ENCODE assay signal across 8 mouse cellular contexts in the genomic region with DNA sequence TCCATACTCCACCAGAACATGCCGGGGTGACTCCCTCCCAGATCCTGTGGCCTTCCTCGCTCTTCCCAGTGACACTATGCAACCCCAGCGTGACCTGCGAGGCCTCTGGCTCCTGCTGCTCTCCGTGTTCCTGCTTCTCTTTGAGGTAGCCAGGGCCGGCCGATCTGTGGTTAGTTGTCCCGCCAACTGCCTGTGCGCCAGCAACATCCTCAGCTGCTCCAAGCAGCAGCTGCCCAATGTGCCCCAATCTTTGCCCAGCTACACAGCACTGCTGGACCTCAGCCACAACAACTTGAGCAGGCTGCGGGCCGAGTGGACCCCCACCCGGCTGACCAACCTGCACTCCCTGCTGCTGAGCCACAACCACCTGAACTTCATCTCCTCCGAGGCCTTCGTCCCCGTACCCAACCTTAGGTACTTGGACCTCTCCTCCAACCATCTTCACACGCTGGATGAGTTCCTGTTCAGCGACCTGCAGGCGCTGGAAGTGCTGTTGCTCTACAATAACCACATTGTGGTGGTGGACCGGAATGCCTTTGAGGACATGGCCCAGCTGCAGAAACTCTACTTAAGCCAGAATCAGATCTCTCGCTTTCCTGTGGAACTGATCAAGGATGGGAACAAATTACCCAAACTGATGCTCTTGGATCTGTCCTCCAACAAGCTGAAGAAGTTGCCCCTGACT. TPM values are rescaled to one million over a fixed set of nuclear protein-coding genes. Genes with fewer than 3 reads are reported as not detected.
A peak's percentile ranks its signal among the peaks of the same experiment; 100 is the strongest.
DNase-seq lines count a peak whose midpoint lies in the region; ATAC-seq lines count a peak whose summit lies in the region.

No protein-coding gene starts in this region.

- H3K9ac ChIP-seq in forebrain, embryonic 13.5 days = peak overlapping the region; percentile 78
- H3K9ac ChIP-seq in limb, embryonic 15.5 days = peak overlapping the region; percentile 63; the same call in 1 of the 2 replicates

- peak overlapping the region; percentile 79 for H3K4me3 ChIP-seq in forebrain, embryonic 13.5 days
- peak overlapping the region; percentile 71 for H3K4me3 ChIP-seq in limb, embryonic 15.5 days

- H3K36me3 ChIP-seq in forebrain, embryonic 13.5 days (ENCODE audit: poor library complexity, severe bottlenecking) = peaks cover 23% of the 10 kb centered on the region
- no peaks in the 10 kb centered on the region for H3K36me3 ChIP-seq in limb, embryonic 15.5 days

- H3K9me3 ChIP-seq in forebrain, embryonic 13.5 days (replicated peaks) = no peaks in the 10 kb centered on the region
- H3K9me3 ChIP-seq in limb, embryonic 15.5 days = no peaks in the 10 kb centered on the region

- H3K4me1 ChIP-seq in forebrain, embryonic 13.5 days = peaks cover 44% of the 10 kb centered on the region
- H3K4me1 ChIP-seq in limb, embryonic 15.5 days = peaks cover 23% of the 10 kb centered on the region

- peak overlapping the region; percentile 81 for H3K4me2 ChIP-seq in forebrain, embryonic 13.5 days
- peak overlapping the region; percentile 94 for H3K4me2 ChIP-seq in limb, embryonic 15.5 days

- DNase-seq in cerebellum, postnatal 14 days = peak; percentile 32 to 42
- DNase-seq in cerebellum, adult 11 months = no peak
- peak; percentile 26 for DNase-seq in 416B (ENCODE audit: low read depth)
- no peak for DNase-seq in thymus, postnatal 25 days
- no peak for DNase-seq in urinary bladder, postnatal 4 days (ENCODE audit: low spot score in 2 of 2)
- no peak for DNase-seq in embryo, embryonic 10 days (ENCODE audit: low spot score)

- H3K27ac ChIP-seq in forebrain, embryonic 13.5 days = no peak overlapping the region
- no peak overlapping the region; the same call in 1 of the 2 replicates for H3K27ac ChIP-seq in limb, embryonic 15.5 days

- H3K27me3 ChIP-seq in forebrain, embryonic 13.5 days = peaks cover 11% of the 10 kb centered on the region
- peaks cover 5% of the 10 kb centered on the region; the same call in 1 of the 2 replicates for H3K27me3 ChIP-seq in limb, embryonic 15.5 days

- peak; percentile 11; the same call in 1 of the 2 replicates for ATAC-seq in forebrain, embryonic 13.5 days
- ATAC-seq in limb, embryonic 15.5 days (ENCODE audit: insufficient number of reproducible peaks, low FRiP score, low TSS enrichment, low read depth) = 0 out of 2 replicates have a peak, but pooled peaks have one; percentile 31

- WGBS in forebrain, embryonic 13.5 days = 63% methylated on average over 20 of the region's 20 CpGs
- WGBS in limb, embryonic 15.5 days = 64% methylated on average over 20 of the region's 20 CpGs

RNA-seq across cellular contexts. Expression of gene Amigo1, which starts 1.1 kb away (rescaled TPM):
- 6.4 and 8.1 TPM in 2 replicates for polyA plus RNA-seq in forebrain, embryonic 13.5 days (2015; fragmentation: Nextera tagmentation; extraction: Ambion mirVana)
- polyA plus RNA-seq in limb, embryonic 15.5 days (2015; fragmentation: Nextera tagmentation; extraction: Ambion mirVana) = 4.7 and 5.4 TPM in 2 replicates

RNA-seq across cellular contexts. Expression of gene Cyb561d1, which starts 13.8 kb away (rescaled TPM):
- polyA plus RNA-seq in forebrain, embryonic 13.5 days (2015; fragmentation: Nextera tagmentation; extraction: Ambion mirVana) = 3.6 and 4.7 TPM in 2 replicates
- polyA plus RNA-seq in limb, embryonic 15.5 days (2015; fragmentation: Nextera tagmentation; extraction: Ambion mirVana) = 2.4 and 3.1 TPM in 2 replicates

RNA-seq across cellular contexts. Expression of gene Atxn7l2, which starts 23.5 kb away (rescaled TPM):
- 29.0 and 30.3 TPM in 2 replicates for polyA plus RNA-seq in forebrain, embryonic 13.5 days (2015; fragmentation: Nextera tagmentation; extraction: Ambion mirVana)
- 18.0 and 18.7 TPM in 2 replicates for polyA plus RNA-seq in limb, embryonic 15.5 days (2015; fragmentation: Nextera tagmentation; extraction: Ambion mirVana)

RNA-seq across cellular contexts. Expression of gene Gpr61, which starts 32.6 kb away (rescaled TPM):
- polyA plus RNA-seq in forebrain, embryonic 13.5 days (2015; fragmentation: Nextera tagmentation; extraction: Ambion mirVana) = 0.98 and 1.0 TPM in 2 replicates
- polyA plus RNA-seq in limb, embryonic 15.5 days (2015; fragmentation: Nextera tagmentation; extraction: Ambion mirVana) = 0.09 TPM in 2 replicates

RNA-seq across cellular contexts. Expression of gene Sypl2, which starts 39.2 kb away (rescaled TPM):
- 2.5 TPM in 2 replicates for polyA plus RNA-seq in forebrain, embryonic 13.5 days (2015; fragmentation: Nextera tagmentation; extraction: Ambion mirVana)
- polyA plus RNA-seq in limb, embryonic 15.5 days (2015; fragmentation: Nextera tagmentation; extraction: Ambion mirVana) = 2.8 and 7.6 TPM in 2 replicates

Comparison
In these comparisons a context has a peak if more than half of its experiments do, and no peak if none do; other contexts are left out.
1. DNase-seq: peak in cerebellum, postnatal 14 days (2 of 2) and 416B (single experiment); none in cerebellum, adult 11 months (single experiment), thymus, postnatal 25 days (single experiment), urinary bladder, postnatal 4 days (0 of 2) and embryo, embryonic 10 days (single experiment).